Mouse (Mus musculus) retina, embryonic 14.5 days (tissue): ENCODE results near the gene Iqschfp.
A peak's percentile ranks its signal among the peaks of the same experiment; 100 is the strongest.

Experiments
- DNase-seq: peaks from one replicate; pipeline ENCODE4 v3.0.0-alpha.2; 2015; ENCODE audit warnings: low spot score

Gene Iqschfp

DNA sequence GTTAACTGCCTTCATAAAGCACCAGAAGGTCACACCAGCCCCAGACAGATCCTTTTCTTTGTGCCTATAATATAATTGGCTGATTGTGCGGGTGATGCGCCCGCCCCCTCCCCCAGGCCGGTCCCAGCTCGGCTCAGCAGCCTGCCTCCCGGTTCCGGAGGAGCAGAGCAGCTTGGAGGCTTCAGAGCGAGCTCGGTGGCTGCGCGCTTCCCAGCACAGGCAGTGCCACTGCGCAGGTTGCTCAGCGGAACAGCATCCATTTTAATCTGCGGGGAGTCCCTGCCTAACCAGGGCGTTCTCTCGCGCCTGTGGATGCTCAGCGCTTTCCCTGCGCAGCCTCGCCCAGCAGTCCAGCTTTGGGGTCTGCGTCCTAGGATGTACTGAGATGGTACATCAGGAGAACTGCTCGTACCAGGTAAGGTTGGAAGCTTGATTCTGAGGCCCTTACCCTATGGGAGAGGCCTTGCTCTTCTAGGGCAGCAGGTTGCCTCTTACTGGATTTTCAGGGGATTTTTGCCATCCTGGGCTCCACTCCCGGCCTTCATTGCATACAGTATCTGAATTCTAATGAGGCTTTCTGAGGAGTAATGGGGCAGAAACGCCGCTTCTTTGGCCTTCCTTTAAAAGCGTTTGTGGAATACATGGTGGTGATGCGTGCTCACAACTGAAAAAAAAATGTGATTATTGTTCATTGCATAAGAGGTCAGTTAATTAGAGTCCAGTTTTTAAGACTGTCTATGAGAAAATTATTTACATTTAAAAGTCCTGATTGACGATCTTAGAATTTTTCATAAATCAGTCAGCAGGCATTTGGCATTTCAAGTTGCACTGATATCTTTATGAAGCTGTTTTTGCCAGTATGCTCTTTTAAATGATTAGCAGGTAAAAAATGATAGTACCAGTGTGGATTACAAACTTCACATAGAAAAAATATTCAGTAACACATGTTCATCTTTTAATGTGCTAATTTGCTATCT is 680.5 kb downstream of the Iqschfp start:
- DNase-seq, result peak; percentile 86

DNA sequence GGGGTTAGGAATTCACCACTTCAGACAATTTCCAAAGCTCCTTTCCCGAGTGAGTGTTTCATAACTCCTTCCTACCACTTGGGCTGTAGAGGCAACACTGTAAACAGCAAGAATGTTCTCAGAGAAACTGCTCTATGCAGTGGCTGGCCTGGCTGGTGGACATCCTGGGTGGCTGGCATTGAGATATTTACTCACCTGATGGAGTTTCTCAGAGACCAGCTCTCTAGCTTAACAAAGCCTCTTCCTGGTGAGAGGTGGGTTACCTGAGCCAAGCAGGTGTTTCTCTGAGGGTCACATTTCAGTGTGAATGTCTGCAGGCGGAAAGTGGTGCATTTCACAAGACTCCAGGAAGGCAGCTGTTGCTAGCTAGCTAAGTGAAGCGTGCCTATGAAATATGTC is 681.2 kb downstream of the Iqschfp start:
- no peak for DNase-seq

GRCm38 (mm10) chr3:68574097-68574496 is 682.1 kb downstream of the Iqschfp start:
- DNase-seq, result no peak

DNA sequence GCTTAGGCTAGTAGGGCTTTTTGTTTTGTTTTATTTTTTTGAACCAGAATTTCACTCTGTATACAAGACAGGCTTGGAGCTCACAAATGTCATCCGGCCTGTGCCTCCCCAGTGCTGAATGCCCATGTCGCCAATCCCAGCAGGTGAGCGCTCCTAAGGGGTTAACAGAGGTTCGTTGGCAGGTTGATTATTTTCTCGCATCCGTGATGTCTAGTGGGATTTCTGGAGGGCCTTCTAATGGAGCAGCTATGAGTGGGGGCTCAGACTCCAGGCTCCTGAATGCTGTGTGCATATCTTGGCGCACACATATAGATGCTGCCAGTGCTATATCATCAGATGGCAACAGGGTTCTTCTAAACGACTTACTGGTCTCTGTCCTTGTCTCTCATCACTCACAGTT is 682.5 kb downstream of the Iqschfp start:
- no peak for DNase-seq

GRCm38 (mm10) chr3:68575636-68576340 is 683.8 kb downstream of the Iqschfp start:
- no peak for DNase-seq

DNA sequence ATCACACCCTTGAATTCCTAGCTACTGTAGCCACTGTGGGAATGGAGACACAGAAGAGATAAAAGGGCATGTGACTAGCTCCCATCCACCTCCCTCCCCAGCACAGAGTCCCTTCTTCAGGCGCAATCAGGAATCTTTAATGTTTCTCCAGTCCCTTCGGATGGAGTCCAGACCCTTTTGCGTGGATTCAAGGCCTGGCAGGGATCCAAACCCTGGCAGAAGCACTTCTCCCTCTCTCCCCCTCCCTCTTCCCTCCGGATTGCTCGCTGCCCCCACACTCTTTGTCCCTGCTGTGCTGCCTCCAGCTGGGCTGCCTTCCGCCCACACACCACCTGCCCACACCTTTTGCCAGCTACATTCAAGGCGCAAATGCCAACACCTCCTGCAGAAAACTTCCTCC is 684.4 kb downstream of the Iqschfp start:
- no peak for DNase-seq

DNA sequence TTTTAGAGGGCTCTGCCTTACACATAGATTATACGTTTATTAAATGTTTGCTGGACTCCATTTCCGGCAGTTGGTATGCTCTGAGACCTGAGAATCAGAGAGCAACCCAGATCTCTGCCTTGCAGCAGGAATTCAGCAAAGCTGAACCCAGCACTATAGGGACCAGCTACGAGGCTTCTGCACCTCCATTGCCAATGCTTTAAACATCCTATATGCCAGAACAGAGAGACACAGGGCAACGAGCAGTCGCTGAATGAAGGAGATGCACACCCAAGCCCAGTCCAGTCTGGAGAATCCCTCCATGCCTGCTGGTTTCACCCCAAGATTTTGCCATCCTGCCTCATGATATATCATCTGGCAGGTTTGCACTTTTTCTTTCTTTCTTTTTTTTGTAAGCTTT is 684.9 kb downstream of the Iqschfp start:
- no peak for DNase-seq

- DNase-seq, result no peak
Measured at GRCm38 (mm10) chr3:68581591-68581990, 689.6 kb downstream of the Iqschfp start.

- no peak for DNase-seq
Measured at GRCm38 (mm10) chr3:68582103-68582740, 690.2 kb downstream of the Iqschfp start.

DNA sequence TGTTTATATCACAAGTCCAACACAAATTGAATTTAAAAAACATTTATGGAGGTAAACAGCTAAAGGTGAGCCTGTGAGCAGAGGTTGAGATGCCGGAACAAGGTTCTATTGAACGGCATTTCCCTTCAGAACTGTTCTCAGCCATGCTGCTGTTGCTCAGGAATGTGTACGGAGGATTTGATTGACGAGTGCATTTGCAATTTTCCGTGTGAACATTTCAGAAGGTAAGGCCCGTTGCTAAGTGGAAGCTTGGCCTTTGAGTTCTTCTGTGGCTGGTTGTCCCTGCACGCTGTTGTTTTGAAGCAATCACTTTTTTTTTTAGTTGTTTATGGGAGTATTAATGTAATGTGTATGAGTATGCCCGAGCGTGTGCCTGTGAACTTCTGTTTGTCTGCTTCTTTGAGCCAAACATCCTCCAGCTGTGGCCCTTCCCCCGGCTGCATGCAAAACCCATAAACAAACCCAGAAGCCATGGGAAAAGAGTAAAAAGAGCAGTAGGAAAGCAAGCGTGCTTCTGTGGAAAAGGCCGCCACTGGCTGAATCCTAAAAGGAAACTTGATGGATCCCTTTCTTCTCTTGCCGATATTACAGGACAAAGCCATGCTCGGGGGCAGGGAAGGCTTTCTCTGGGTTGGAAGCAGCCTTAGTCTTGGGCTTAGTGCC is 691.1 kb downstream of the Iqschfp start:
- DNase-seq, result no peak

- no peak for DNase-seq
Measured at GRCm38 (mm10) chr3:68583771-68584511, 691.9 kb downstream of the Iqschfp start.

DNA sequence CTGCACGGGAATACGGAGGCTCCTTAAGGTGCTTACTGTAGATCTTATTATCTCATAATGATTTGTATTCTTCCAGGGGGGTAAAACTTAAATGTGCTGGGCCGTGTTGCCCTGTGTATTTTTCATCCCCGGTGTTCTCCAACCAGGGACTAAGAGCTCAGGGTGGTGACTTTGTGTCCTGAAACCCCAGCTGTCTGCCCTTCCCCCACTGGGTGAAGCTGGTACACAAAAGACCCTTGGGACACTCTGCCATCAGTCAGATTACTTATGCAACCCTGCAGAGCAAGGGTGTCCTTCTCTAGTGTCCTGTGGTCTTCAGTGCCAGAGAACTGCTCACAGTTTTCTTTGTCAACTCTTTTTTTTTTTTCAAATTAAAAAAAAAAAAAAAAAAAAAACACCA is 693.2 kb downstream of the Iqschfp start:
- no peak for DNase-seq

GRCm38 (mm10) chr3:68586646-68587064 is 694.6 kb downstream of the Iqschfp start:
- no peak for DNase-seq

- DNase-seq, result no peak
Measured at GRCm38 (mm10) chr3:68587567-68588245, 695.7 kb downstream of the Iqschfp start.

DNA sequence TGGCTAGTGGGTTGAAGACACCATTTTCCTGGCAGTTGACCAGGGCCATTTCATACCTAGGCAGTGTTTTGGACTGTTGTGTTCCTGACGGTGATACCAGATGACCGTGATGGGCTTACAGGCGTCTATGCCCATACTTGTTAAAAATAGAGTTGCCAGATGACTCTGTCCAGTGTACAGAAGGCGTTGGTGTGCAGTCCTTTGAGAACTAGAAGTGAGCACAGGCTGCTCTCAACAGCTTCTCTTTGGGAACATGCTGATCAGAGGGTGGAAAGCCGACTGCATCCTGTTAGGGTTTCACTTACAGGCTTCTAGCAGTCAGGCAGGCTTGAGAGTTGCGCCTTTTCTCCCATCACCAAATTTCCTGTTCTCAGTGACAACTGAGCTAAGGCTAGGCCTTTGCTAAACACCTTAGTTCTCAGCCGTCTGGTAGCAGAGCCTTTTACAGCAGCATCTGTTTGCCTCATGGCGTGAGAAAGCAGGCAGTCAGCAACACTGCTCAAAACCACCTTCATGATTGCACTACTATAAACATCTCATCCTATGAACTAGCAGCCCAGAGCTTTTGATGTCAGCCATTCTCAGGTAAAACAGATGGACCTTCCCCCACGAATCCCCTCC is 697.3 kb downstream of the Iqschfp start:
- DNase-seq, result no peak

DNA sequence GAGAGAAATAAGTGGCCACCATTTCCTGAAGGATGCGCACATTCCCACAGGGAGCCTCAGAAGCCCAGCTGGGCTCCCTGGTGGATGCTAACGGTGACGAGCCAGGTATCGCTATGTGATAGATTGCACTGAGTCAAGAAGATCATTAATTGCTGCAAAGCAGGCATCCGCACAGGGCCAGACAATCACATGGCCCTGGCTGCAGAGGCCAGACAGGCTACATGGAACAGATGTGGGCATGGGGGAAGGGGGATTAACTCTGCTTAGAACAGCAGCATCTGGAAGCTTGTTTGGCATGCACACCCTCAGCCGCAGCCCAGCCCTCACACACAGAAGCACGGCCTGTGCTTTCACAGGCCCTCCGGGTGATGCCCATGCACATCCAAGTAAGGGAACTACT is 698.4 kb downstream of the Iqschfp start:
- no peak for DNase-seq

DNA sequence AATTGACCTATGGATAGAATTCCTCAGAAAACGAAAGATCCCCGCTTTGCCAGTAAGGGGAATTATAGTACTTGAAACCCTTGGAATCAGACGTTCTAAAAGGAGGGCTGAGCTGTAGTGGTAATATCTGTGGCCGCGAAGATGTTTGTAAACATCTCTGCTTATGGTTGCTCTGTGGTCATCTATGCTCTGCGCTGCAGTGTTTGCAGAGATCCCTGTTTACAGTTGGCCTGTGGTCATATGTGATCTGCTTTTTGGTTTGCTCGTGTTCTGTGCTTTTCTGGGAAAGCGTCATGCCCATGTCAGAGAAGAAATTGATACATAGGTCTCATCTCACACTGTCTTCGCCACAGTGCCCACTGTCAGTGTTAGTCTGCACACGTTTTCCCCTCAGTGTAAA is 700.5 kb downstream of the Iqschfp start:
- DNase-seq, result no peak

DNA sequence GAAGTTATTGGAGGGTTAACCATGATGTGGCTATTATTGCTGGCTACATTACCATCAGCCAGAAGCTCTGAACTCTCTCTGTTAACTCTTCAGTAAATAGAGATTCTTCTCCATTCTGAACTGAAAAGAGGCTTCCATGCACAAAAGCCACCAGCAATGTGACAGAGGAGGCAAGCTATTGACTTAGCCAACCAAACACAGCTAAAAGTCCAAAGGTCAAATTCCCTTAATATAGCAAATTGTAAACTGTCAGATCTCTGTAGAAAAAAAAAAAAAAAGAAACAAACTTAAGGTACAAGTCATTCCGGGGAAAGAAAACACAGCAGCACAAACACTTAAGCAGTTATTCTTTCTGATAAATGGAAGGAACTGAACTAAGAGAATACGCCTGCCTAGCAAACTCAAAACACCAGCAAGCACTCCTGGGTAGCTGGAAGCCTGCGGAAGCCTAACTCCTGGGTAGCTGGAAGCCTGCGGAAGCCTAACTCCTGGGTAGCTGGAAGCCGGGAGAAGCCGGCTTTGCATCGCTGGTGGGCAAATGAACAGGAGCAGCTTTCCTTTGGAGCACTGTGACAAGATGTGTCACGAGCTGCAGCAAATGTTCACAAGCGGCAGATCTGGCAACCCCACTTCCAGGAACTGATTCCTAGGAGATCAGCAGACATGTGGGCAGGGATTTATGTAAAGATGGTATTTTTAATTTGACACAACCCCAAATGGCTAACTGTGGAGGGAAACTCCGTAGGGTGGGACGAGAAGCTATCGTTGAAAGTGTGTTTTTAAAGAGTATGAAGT is 701.2 kb downstream of the Iqschfp start:
- DNase-seq, result no peak

DNA sequence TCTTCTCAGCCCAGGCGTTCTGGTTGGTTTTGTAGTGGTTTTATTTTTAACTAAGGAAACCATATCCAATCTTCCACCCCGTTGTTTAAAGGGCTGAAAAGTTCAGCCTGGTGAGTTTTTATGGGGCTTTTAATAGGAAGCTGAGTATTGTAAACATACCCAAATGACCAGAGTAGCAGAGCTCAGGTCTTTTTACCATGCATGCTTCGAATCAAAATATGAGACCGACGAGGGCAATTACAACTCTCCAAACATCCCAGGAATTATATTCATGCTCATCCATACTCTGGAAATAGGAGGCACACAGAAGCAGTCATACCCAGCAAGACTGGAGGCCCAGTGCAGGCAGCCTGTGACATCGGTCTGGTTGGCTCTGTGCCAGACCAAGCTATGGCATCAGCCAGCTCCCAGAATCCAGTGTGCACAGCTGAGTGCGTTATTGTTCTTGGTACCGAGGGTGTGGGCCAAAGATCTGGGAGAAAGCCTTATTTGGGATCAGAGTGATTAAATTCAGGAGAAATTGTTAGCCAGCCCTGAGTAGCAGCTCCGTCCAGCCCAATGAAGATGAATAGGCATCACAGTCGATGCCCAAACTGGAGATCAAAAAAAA is 703.4 kb downstream of the Iqschfp start:
- DNase-seq, result no peak
